Mouse (Mus musculus) neural tube, embryonic 10.5 days (tissue): Measurements from ENCODE around the gene Rab3ip.

Experiments
- DNase-seq: peaks from one replicate; pipeline ENCODE4 v3.0.0-alpha.2; 2017; ENCODE audit warnings: low spot score; ENCODE audit errors: extremely low spot score

Rab3ip gene

GRCm38 (mm10) chr10:116950009-116950769 lies at the start of gene Rab3ip:
Gene Rab3ip, minus strand, starts transcription at chr10:116950769.
- DNase-seq: peak; percentile 97

GRCm38 (mm10) chr10:116998716-116999455 lies 48.3 kb upstream of the Rab3ip start:
- DNase-seq: no peak

GRCm38 (mm10) chr10:116996236-116996600 lies 45.6 kb upstream of the Rab3ip start:
- DNase-seq: no peak

- no peak for DNase-seq
Measured at GRCm38 (mm10) chr10:116995584-116996235, 45.1 kb upstream of the Rab3ip start.

- DNase-seq: no peak
Measured at GRCm38 (mm10) chr10:116995162-116995561, 44.6 kb upstream of the Rab3ip start.

GRCm38 (mm10) chr10:116993971-116994370 lies 43.4 kb upstream of the Rab3ip start:
- DNase-seq: no peak

- peak; percentile 24 for DNase-seq
Measured at GRCm38 (mm10) chr10:116986264-116987082, 35.9 kb upstream of the Rab3ip start, which contains the start of gene Best3. Gene Best3, plus strand, starts transcription at chr10:116986314.

GRCm38 (mm10) chr10:116984836-116985235 lies 34.3 kb upstream of the Rab3ip start:
- DNase-seq: no peak

- DNase-seq: no peak
Measured at GRCm38 (mm10) chr10:116982526-116982925, 32.0 kb upstream of the Rab3ip start.

- DNase-seq: no peak
Measured at GRCm38 (mm10) chr10:116980888-116981287, 30.3 kb upstream of the Rab3ip start.

- no peak for DNase-seq
Measured at GRCm38 (mm10) chr10:116980273-116980672, 29.7 kb upstream of the Rab3ip start.

- no peak for DNase-seq
Measured at GRCm38 (mm10) chr10:116978841-116979240, 28.3 kb upstream of the Rab3ip start.

GRCm38 (mm10) chr10:116977858-116978257 lies 27.3 kb upstream of the Rab3ip start:
- DNase-seq: no peak

- no peak for DNase-seq
Measured at GRCm38 (mm10) chr10:116977455-116977854, 26.9 kb upstream of the Rab3ip start.

GRCm38 (mm10) chr10:116972509-116972908 lies 21.9 kb upstream of the Rab3ip start, which contains the start of gene Gm10271:
Gene Gm10271, minus strand, starts transcription at chr10:116972609.
- no peak for DNase-seq

- DNase-seq: no peak
Measured at GRCm38 (mm10) chr10:116968741-116969140, 18.2 kb upstream of the Rab3ip start.

GRCm38 (mm10) chr10:116966065-116966464 lies 15.5 kb upstream of the Rab3ip start:
- no peak for DNase-seq

GRCm38 (mm10) chr10:116965297-116965696 lies 14.7 kb upstream of the Rab3ip start:
- DNase-seq: no peak

- DNase-seq: no peak
Measured at GRCm38 (mm10) chr10:116964571-116964970, 14.0 kb upstream of the Rab3ip start.

GRCm38 (mm10) chr10:116964084-116964483 lies 13.5 kb upstream of the Rab3ip start:
- no peak for DNase-seq

GRCm38 (mm10) chr10:116962803-116963202 lies 12.2 kb upstream of the Rab3ip start:
- DNase-seq: no peak
